In genomic region chr9:63074023-63074750, GRCm38 (mm10) we compare ENCODE assay signal across 9 mouse cellular contexts.
DNase-seq lines count a peak whose midpoint lies in the region; ATAC-seq and TF ChIP-seq lines count a peak whose summit lies in the region.
"Had no signal": no experiment of that assay in that cellular context is flagged by ENCODE, and none has a peak within 500 bp of the region (broad histone marks: within the 10 kb centered on the region; RNA-seq: fewer than 3 reads in every experiment).

No protein-coding gene starts in this region.

- H3K4me3 ChIP-seq in layer of hippocampus, adult 2 months, result no peak overlapping the region
- H3K4me3 ChIP-seq: midbrain, embryonic 12.5 days had no signal

- TF ChIP-seq CTCF in layer of hippocampus, adult 2 months (conservative IDR thresholded peaks at IDR 0.05), result no peak

- no peak for ATAC-seq in cerebellum, adult (ENCODE audit: insufficient number of reproducible peaks, low FRiP score, low TSS enrichment)

- DNase-seq in layer of hippocampus, adult 2 months (ENCODE audit: low spot score in 2 of 2), result no peak
- DNase-seq in layer of hippocampus, adult 11-12 months (ENCODE audit: low spot score), result no peak
- DNase-seq in R1 (ENCODE audit: low read depth, low spot score), result peak; percentile 80
- DNase-seq in embryo, embryonic 9.5 days (ENCODE audit: extremely low spot score), result peak; percentile 42
- DNase-seq in kidney, postnatal 14 days, result peak; percentile 26
- no peak for DNase-seq in cerebellum, adult 11-12 months
- DNase-seq: cerebellum, adult 18-20 months had no signal

- H3K27ac ChIP-seq in layer of hippocampus, adult 2 months, result peak overlapping the region; percentile 2; the same call in 1 of the 2 replicates
- H3K27ac ChIP-seq: midbrain, embryonic 12.5 days had no signal

Comparison
In these comparisons a context has a peak if more than half of its experiments do, and no peak if none do; other contexts are left out.
1. DNase-seq: peak in R1 (single experiment), embryo, embryonic 9.5 days (single experiment) and kidney, postnatal 14 days (single experiment); none in layer of hippocampus, adult 2 months (0 of 2), layer of hippocampus, adult 11-12 months (single experiment) and cerebellum, adult 11-12 months (single experiment).